Mouse (Mus musculus) bone marrow macrophage, adult 2 months (primary cell): ENCODE data around the gene Arid3b. TPM values are rescaled to one million over a fixed set of nuclear protein-coding genes. Genes with fewer than 3 reads are reported as not detected.

Experiments used
- H3K27ac ChIP-seq: 2 replicates; pipeline ENCODE4 v1.5.1; 2012; ENCODE audit warnings: low read depth, low read length; ENCODE audit not compliant: insufficient read depth
- H3K4me1 ChIP-seq: 2 replicates; pipeline ENCODE4 v1.6.1; 2012; ENCODE audit warnings: low read length; ENCODE audit not compliant: control insufficient read depth, insufficient read depth
- H3K4me3 ChIP-seq: 2 replicates; pipeline ENCODE4 v1.5.1; 2012; ENCODE audit warnings: mild to moderate bottlenecking, low read length, moderate library complexity; ENCODE audit not compliant: insufficient read depth
- CTCF ChIP-seq: IDR thresholded peaks from 2 replicates; pipeline ENCODE4 v1.5.1; 2012; ENCODE audit warnings: low read depth, mild to moderate bottlenecking, low read length, moderate library complexity
- POLR2A ChIP-seq: IDR thresholded peaks from 2 replicates; pipeline ENCODE4 v1.6.1; 2012; ENCODE audit warnings: mild to moderate bottlenecking, low read depth, low read length, borderline replicate concordance
- polyA plus RNA-seq: library from polyadenylated mRNA; stranded (reverse); fragments of >200 nt; gene quantifications from 2 replicates; pipeline ENCODE4 v1.2.4, GENCODE M21; 2012; ENCODE audit not compliant: missing spikeins, insufficient read depth, insufficient read length

Arid3b gene
- polyA plus RNA-seq, 1 experiment, result 16.0 TPM

GRCm38 (mm10) chr9:57831267-57832082 lies 5.1 kb downstream of the Arid3b start:
- 0 out of 2 replicates have a peak overlapping the region, but pooled peaks have one; percentile 6 for H3K4me3 ChIP-seq
- peaks cover 12% of the 10 kb centered on the region for H3K4me1 ChIP-seq
- TF ChIP-seq POLR2A (no peak), CTCF (no peak)
- H3K27ac ChIP-seq, result no peak overlapping the region

GRCm38 (mm10) chr9:57829812-57830557 lies 6.6 kb downstream of the Arid3b start:
- TF ChIP-seq CTCF (no peak), POLR2A (no peak)
- no peak overlapping the region for H3K27ac ChIP-seq
- H3K4me3 ChIP-seq, result no peak overlapping the region
- H3K4me1 ChIP-seq, result peaks cover 7% of the 10 kb centered on the region

GRCm38 (mm10) chr9:57823397-57823796 lies 13.2 kb downstream of the Arid3b start:
- no peak overlapping the region for H3K4me3 ChIP-seq
- H3K27ac ChIP-seq, result no peak overlapping the region
- peaks cover 3% of the 10 kb centered on the region for H3K4me1 ChIP-seq
- no peak for TF ChIP-seq CTCF
- no peak for TF ChIP-seq POLR2A

- TF ChIP-seq CTCF, result no peak
- no peak for TF ChIP-seq POLR2A
- Histone ChIP-seq H3K4me3 (no peak overlapping the region), H3K27ac (no peak overlapping the region), H3K4me1 (peaks cover 3% of the 10 kb centered on the region)
These were observed 13.8 kb downstream of the Arid3b start for GRCm38 (mm10) chr9:57822812-57823211.

- TF ChIP-seq POLR2A, result no peak
- TF ChIP-seq CTCF, result no peak
- Histone ChIP-seq H3K4me1 (peaks cover 3% of the 10 kb centered on the region), H3K27ac (peak overlapping the region; percentile 16; the same call in 1 of the 2 replicates), H3K4me3 (peak overlapping the region; percentile 24; the same call in 1 of the 2 replicates)
These were observed 16.2 kb downstream of the Arid3b start for GRCm38 (mm10) chr9:57820186-57821080.

GRCm38 (mm10) chr9:57817220-57817667 lies 19.3 kb downstream of the Arid3b start:
- H3K4me1 ChIP-seq, result peaks cover 3% of the 10 kb centered on the region
- TF ChIP-seq CTCF (no peak), POLR2A (no peak)

GRCm38 (mm10) chr9:57814866-57815265 lies 21.7 kb downstream of the Arid3b start:
- H3K4me1 ChIP-seq, result no peaks in the 10 kb centered on the region
- no peak for TF ChIP-seq CTCF
- no peak for TF ChIP-seq POLR2A
- no peak overlapping the region for H3K4me3 ChIP-seq
- no peak overlapping the region for H3K27ac ChIP-seq

More at GRCm38 (mm10) chr9:57817220-57817667, 19.3 kb downstream of the Arid3b start:
- H3K27ac ChIP-seq, result no peak overlapping the region
- H3K4me3 ChIP-seq, result no peak overlapping the region

- no peaks in the 10 kb centered on the region for H3K4me1 ChIP-seq
- TF ChIP-seq CTCF, result no peak
- TF ChIP-seq POLR2A, result no peak
- H3K4me3 ChIP-seq, result no peak overlapping the region
- H3K27ac ChIP-seq, result no peak overlapping the region
These were observed 22.6 kb downstream of the Arid3b start for GRCm38 (mm10) chr9:57814014-57814413.

- no peak overlapping the region for H3K27ac ChIP-seq
- H3K4me3 ChIP-seq, result no peak overlapping the region
- TF ChIP-seq CTCF (no peak), POLR2A (no peak)
- no peaks in the 10 kb centered on the region for H3K4me1 ChIP-seq
These were observed 24.5 kb downstream of the Arid3b start for GRCm38 (mm10) chr9:57811793-57812733.
